Mouse (Mus musculus): ENCODE data around the gene Fut2.

Fut2 gene

GRCm38 (mm10) chr7:45639561-45640027 is 26.6 kb downstream of the Fut2 start, which contains the start of gene Mamstr:
Gene Mamstr (plus strand): TSS chr7:45639977.
- DNase-seq (ENCODE audit: low read depth, low spot score) = peak; percentile 76

- peak; percentile 98 for DNase-seq (ENCODE audit: low read depth, low spot score)
These were observed 27.4 kb downstream of the Fut2 start for GRCm38 (mm10) chr7:45638623-45639401.

GRCm38 (mm10) chr7:45637710-45638109 is 28.5 kb downstream of the Fut2 start:
- DNase-seq (ENCODE audit: low read depth, low spot score) = no peak

DNA sequence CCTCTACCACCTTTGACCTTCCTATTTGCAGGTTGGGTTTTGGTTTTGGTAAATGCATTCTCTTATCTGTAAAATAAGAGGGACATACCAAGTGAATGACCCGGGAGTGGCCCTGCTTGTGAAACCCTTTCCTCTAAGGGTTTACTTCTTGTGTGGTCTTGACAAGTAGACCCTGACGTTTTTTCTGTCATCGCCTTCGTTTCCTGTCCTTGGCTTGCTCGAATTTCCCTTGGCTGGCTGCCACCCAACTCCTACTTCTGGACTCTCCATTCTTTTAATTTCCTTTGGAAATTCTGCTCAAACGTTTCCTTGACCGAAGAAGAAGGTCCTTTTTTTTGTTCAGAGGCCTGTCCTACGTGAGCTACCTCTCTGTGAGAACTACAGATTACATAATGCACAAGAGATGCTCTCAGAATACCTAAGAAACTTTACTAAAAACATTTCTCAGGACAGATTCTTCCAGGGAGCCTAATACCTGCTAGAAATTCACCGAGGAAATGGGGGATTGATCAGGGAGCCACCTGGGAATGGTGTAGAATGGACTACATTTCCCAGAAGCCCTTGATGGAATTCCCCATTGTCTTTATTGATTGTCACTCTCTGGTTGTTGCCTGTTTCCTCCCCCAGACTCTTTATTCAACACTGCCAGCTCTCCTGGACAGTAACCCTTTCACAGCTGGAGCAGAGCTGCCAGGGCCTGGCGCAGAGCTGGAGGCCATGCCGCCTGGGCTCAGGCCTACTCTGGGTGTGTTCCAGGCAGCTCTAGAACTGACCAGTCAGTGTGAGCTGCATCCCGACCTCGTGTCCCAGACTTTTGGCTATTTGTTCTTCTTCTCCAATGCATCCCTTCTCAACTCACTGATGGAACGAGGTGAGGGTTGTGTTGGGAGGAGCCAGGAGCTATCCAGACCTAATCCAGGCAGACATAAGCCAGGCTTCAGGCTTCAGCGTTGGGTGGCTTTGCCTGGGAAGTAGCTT is 30.2 kb downstream of the Fut2 start:
- DNase-seq (ENCODE audit: low read depth, low spot score) = peak; percentile 41

DNA sequence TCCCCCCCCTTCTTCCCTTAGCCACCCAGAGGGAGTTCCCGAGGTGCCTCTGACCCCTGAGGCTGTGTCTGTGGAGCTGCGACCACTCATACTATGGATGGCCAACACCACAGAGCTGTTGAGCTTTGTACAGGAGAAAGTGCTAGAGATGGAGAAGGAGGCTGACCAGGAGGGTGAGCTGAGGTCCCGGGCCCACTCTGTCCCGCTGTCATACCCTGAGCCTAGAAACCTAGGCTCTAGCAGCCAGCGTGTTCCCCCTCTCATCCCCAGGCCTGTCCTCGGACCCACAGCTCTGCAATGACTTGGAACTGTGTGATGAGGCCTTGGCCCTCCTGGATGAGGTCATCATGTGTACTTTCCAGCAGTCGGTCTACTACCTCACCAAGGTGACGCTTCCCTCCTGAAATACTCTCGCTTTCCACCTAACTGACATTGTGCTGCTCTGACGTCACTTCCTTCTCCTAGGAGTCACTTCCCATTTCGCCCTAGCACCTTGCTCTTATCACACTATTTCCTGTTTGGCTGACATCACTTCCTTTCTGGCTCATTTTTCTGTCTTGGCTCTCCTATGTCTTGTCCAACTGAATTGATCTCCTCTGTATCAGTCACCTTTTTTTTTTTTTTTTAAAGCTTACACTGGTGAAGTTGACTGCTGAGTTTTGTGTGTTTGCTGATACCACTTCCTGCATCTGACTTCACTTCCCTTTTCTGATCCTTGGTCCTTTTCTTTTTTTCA is 31.1 kb downstream of the Fut2 start:
- no peak for DNase-seq (ENCODE audit: low read depth, low spot score)

DNA sequence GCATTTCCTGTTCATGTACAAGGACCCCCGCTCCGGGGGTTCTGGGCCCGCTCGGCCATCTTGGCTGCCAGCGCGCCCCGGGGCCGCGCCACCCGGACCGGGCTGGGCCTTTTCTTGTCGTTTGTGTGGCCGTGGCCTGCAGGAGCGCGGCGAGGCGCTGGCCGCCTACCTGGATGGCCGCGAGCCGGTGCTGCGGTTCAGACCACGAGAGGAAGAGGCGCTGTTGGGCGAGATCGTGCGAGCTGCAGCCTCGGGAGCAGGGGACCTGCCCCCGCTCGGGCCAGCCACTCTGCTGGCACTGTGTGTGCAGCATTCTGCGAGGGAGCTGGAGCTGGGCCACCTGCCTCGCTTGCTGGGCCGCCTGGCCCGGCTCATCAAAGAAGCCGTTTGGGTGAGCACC is 33.7 kb downstream of the Fut2 start:
- DNase-seq (ENCODE audit: low read depth, low spot score) = peak; percentile 65

DNA sequence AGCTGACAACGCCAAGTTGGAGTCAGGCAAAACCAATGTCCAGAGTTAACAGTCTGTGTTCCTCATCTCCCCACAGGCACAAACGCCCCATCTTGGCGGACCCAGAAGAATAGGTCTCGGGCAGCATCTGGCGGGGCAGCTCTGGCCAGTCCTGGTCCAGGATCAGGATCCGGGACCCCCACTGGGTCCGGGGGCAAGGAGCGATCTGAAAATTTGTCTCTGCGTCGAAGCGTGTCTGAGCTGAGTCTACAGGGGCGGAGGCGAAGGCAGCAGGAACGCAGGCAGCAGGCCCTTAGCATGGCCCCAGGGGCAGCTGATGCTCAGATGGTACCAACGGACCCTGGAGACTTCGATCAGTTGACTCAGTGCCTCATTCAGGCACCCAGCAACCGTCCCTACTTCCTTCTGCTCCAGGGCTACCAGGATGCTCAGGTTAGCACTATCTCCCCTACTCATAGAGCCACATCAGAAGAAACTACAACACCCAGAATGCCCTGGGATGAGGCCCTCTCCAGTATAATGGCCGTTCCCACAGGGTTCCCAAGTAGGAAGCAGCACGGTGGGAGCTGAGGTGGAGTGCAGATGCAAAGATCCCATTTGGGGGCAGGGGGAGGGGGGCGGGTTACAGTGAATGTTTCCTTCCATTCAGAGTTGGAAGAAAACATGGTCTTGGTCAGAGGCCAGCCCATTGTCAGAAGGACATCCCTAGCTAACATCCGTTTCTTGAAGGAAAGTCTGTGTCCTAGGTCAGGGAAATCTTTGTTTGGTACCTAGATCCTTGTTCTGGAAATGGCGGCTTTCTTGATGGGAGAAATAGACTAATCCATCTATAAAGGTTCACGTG is 35.9 kb downstream of the Fut2 start:
- peak; percentile 75 for DNase-seq (ENCODE audit: low read depth, low spot score)

- DNase-seq (ENCODE audit: low read depth, low spot score) = peak; percentile 96
These were observed 37.6 kb downstream of the Fut2 start for GRCm38 (mm10) chr7:45628364-45629294.

DNA sequence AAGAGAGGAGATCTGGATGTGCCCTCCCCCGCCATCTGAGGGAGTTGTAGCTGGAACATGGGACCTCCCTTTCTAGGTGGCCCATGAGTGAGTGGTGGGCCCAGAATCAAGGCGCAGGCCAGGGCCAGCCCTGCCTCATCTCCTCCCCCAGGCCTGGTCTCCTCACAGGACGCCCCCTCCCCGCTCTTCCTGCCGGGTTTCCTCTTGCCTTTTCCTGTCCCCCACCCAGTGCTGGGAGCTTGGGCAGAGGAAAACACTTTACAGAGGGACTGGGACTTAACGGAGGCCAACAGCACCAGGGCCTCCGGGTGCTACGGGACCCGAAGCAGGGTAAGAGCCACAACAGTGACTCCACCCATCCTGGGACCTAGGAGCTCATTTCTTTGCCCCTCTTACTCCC is 38.9 kb downstream of the Fut2 start, which contains the start of gene Rasip1:
Rasip1 (plus strand) TSS at position 228 of the 400 bp plus-strand sequence.
- no peak for DNase-seq (ENCODE audit: low read depth, low spot score)

GRCm38 (mm10) chr7:45626571-45627076 is 39.6 kb downstream of the Fut2 start:
- DNase-seq (ENCODE audit: low read depth, low spot score) = no peak

DNA sequence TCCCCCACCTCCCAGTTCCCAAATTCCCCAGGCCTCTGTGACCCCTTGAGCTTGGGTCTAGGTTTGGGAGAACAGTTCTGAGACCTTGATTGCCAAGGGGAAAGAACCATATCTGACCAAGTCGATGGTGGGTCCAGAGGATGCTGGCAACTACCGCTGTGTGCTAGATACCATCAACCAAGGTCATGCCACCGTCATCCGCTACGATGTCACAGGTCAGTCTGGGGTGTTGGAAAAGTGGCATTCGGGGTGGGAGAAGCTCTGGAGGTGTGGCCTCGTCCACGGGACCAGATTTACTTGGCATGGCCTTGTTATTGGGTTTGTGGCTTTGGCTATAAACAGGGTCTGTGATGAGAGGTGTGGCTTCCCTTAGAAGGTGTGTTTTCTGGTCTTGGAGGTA is 40.7 kb downstream of the Fut2 start:
- DNase-seq (ENCODE audit: low read depth, low spot score) = no peak

GRCm38 (mm10) chr7:45624718-45625117 is 41.5 kb downstream of the Fut2 start:
- DNase-seq (ENCODE audit: low read depth, low spot score) = no peak

GRCm38 (mm10) chr7:45623507-45623906 is 42.7 kb downstream of the Fut2 start:
- no peak for DNase-seq (ENCODE audit: low read depth, low spot score)

DNA sequence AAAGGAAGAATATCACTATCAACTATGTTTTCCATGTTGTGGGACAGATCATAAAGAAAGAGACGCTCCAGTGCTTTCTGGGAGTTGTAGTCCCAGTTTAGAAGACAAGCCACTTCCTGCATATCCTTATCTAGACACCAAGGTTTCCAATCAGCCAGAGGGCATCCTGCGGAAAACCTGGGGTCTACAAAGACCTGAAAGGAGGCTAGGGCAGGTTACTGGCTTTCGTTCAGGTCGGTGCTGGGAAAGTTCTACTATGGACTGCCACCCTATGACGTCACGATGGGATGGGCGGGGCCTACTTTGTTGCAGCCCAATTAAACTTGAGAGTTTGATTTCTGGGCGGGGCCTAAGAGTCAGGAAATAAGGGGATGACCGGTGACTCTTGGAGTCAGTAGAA is 44.8 kb downstream of the Fut2 start, which contains the start of gene Izumo1:
Izumo1 (plus strand) TSS at position 369 of the 400 bp plus-strand sequence.
- DNase-seq (ENCODE audit: low read depth, low spot score) = peak; percentile 88

DNA sequence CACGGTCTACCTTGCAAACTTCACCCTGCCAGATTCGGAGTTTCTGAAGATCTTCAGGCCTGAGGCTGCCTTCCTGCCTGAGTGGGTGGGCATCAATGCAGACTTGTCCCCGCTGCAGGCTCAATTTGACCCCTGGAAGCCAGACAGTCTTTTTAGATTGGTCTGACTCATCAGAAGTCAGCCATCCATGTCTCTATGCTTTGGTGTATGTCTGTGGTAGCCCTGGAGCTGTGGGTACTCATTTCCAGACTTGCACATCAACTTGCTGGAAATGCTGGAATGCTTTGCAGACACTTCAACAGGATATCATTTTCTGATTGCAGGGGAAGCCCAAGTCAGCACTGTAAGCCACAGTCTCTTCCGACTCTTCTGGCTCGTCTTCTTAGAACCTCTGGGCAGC is 46.6 kb downstream of the Fut2 start:
- no peak for DNase-seq (ENCODE audit: low read depth, low spot score)

DNA sequence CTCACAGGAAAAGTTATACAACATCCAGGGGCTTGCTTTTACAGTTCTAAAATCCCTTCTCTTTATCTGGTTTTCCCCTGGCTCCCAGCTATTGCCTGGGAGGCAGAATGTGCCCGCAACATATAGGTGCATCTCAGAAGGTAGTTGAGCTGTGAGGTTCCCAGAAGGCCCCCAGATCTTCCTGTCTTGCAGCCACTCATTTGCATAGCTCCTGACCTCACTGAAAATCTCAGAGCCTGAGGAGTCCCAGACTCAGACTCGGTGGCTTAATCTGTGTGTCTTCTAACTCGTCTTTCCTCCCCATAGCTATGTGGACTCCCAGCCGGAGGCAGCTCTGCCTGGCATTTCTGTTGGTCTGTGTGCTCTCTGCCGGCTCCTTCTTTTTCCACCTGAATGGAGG is 47.9 kb downstream of the Fut2 start:
- DNase-seq (ENCODE audit: low read depth, low spot score) = no peak

- peak; percentile 29 for DNase-seq (ENCODE audit: low read depth, low spot score)
These were observed 49.0 kb downstream of the Fut2 start, which contains the start of gene Fut1 for GRCm38 (mm10) chr7:45617042-45617695. Gene Fut1 (plus strand): TSS chr7:45617289.

- DNase-seq (ENCODE audit: low read depth, low spot score) = no peak
These were observed 49.9 kb downstream of the Fut2 start for GRCm38 (mm10) chr7:45616277-45616676.

DNA sequence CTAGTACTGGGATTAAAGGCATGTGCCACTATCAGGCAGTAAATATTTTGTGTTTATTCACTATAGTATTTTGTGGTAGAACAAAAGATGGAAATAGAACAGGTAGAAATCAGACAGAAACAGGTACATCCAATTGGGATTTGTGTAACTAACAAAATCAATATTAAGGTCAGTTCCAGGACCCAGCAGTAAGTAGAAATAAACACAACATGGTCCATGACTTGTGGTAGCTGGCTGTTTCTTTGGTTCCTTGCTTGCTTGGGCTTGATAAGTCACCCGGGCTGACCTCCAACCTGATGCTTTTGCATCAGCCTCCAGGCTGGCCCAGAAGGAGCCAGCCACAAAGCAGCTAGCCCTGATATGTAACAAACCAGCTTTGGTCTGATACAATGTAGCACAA is 56.7 kb downstream of the Fut2 start:
- no peak for DNase-seq (ENCODE audit: low read depth, low spot score)

Data from ZHBTc4 (cell line).